Mouse (Mus musculus) small intestine, adult 2 months (tissue): ENCODE measurements at regions not wholly inside any gene's neighbourhood (a gene's known extent, or its start where the extent isn't known, plus 50 kb on each side); places are given as distances from the start of the nearest gene placed in this dataset.

Experiments used
- H3K27ac ChIP-seq: fragments of 200-500 bp; 2 replicates; pipeline ENCODE4 v1.5.1; 2012; ENCODE audit warnings: low read depth, low read length, control low read depth, inconsistent platforms; ENCODE audit not compliant: insufficient read depth
- H3K27me3 ChIP-seq: fragments of 200-500 bp; 2 replicates; pipeline ENCODE4 v1.6.1; 2012; ENCODE audit warnings: mild to moderate bottlenecking, moderate library complexity, low read length, inconsistent platforms; ENCODE audit not compliant: control insufficient read depth, insufficient read depth
- H3K36me3 ChIP-seq: fragments of 200-500 bp; 2 replicates; pipeline ENCODE4 v1.6.1; 2012; ENCODE audit warnings: mild to moderate bottlenecking, low read length, control low read depth, inconsistent platforms; ENCODE audit not compliant: control insufficient read depth, insufficient read depth
- H3K4me1 ChIP-seq: fragments of 200-500 bp; 2 replicates; pipeline ENCODE4 v1.6.1; 2012; ENCODE audit warnings: low read length, inconsistent platforms, mixed read lengths; ENCODE audit not compliant: control insufficient read depth, insufficient read depth, insufficient read length
- H3K4me3 ChIP-seq: fragments of 200-500 bp; 2 replicates; pipeline ENCODE4 v1.5.1; 2012; ENCODE audit warnings: low read depth, mild to moderate bottlenecking, control low read depth, inconsistent platforms, low read length, moderate library complexity
- CTCF ChIP-seq: fragments of 200-500 bp; IDR thresholded peaks from 2 replicates; pipeline ENCODE4 v1.5.1; 2012; ENCODE audit warnings: low read depth, mild to moderate bottlenecking, control low read depth, inconsistent platforms, low read length, moderate library complexity, mixed read lengths; ENCODE audit not compliant: insufficient replicate concordance, insufficient read length; ENCODE audit errors: extremely low read depth
- POLR2A ChIP-seq: fragments of 200-500 bp; IDR thresholded peaks from 2 replicates; pipeline ENCODE4 v1.6.1; 2012; ENCODE audit warnings: low read depth, mild to moderate bottlenecking, control low read depth, inconsistent platforms, low read length, moderate library complexity
- WGBS: fragments of 180-500 bp; shearing (Covaris S2); methylation state at CpG from one replicate; pipeline ENCODE4 v1.1.7; 2018; 5-methylcytosine and 5-hydroxymethylcytosine counted together

- no peaks in the 10 kb centered on the region for H3K36me3 ChIP-seq
- TF ChIP-seq CTCF = no peak
- no peak for TF ChIP-seq POLR2A
- no peaks in the 10 kb centered on the region for H3K27me3 ChIP-seq
- H3K27ac ChIP-seq = no peak overlapping the region
- WGBS = 78% methylated on average over 3 of the region's 3 CpGs
- H3K4me1 ChIP-seq = no peaks in the 10 kb centered on the region
- H3K4me3 ChIP-seq = no peak overlapping the region
Observed at GRCm38 (mm10) chr3:52443856-52444255, 175.7 kb downstream of the Foxo1 start.

DNA sequence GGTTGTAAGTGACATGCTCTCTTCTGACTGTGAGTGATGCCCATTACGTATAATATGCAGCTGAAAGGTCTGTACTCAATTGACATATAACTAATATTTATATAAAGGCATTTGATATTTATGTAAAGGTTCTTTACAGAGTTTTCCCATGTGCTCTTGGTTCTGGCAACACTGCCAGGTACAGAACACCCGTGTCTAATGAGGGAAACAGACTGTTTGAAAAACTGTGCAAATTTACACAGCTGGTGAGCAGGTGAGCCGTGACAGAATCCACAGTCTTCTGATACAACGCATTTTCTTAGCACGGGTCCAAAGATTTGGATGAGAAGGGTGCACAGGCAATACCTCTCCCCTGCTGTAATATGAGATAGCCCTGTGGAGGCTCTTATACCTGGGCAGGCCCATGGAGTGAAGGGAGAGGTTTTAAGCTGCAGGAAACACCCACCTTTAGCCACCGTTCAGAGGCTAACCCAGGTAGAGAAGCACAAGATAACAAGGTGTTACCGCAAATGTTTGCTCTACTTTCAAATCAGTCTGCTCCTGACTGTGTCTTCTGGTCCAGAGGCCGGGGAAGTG is 161.0 kb downstream of the Foxo1 start:
- no peak overlapping the region for H3K4me3 ChIP-seq
- H3K36me3 ChIP-seq = no peaks in the 10 kb centered on the region
- TF ChIP-seq POLR2A (no peak), CTCF (no peak)
- H3K27ac ChIP-seq = no peak overlapping the region
- no peaks in the 10 kb centered on the region for H3K27me3 ChIP-seq
- 40% methylated on average over 8 of the region's 8 CpGs for WGBS
- H3K4me1 ChIP-seq = no peaks in the 10 kb centered on the region

DNA sequence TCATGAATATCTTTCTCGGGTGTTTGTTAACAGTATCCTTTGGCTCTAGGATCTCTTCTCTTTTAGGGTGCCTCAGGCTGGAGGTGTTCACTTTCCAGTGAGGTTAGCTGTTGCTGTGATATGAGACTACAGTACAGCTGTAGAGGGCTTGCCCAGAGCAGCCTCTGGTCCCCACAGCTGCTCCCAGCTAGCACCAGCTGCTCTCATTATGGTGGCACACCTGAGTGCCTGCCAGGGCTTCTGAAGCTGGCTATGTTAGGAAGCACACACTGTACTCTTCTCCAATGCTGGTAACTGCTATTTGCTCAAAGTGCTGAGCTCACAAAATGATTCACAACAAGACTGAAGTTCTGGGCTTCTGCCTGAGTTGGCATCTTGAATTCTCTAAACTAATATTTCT is 154.7 kb downstream of the Foxo1 start:
- no peak overlapping the region for H3K4me3 ChIP-seq
- WGBS = 93% methylated on average over 1 of the region's 1 CpGs
- H3K4me1 ChIP-seq = no peaks in the 10 kb centered on the region
- TF ChIP-seq POLR2A = no peak
- TF ChIP-seq CTCF = no peak
- no peaks in the 10 kb centered on the region for H3K36me3 ChIP-seq
- no peaks in the 10 kb centered on the region for H3K27me3 ChIP-seq
- no peak overlapping the region for H3K27ac ChIP-seq

DNA sequence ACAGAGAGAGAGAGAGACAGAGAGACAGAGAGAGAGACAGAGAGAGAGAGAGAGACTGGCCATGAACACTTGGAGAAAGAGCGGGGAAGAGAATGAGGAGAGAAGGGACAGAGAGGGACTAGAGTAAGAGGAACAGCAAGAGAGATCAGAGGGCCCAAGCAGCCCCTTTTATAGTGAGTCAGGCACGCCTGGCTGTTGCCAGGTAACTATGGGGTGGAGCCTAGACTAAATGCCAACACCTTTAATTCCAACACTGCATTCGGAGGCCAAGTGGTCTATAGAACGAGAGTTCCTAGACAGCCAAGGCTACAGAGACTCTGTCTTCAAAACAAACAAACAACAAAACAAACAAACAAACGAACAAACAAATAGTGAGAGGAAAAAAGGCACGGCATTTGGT is 148.1 kb downstream of the Foxo1 start:
- Histone ChIP-seq H3K27ac (no peak overlapping the region), H3K4me1 (peaks cover 8% of the 10 kb centered on the region; the same call in 1 of the 2 replicates), H3K27me3 (no peaks in the 10 kb centered on the region), H3K36me3 (no peaks in the 10 kb centered on the region), H3K4me3 (no peak overlapping the region)
- TF ChIP-seq CTCF = no peak
- TF ChIP-seq POLR2A = no peak
- 44% methylated on average over 6 of the region's 6 CpGs for WGBS

DNA sequence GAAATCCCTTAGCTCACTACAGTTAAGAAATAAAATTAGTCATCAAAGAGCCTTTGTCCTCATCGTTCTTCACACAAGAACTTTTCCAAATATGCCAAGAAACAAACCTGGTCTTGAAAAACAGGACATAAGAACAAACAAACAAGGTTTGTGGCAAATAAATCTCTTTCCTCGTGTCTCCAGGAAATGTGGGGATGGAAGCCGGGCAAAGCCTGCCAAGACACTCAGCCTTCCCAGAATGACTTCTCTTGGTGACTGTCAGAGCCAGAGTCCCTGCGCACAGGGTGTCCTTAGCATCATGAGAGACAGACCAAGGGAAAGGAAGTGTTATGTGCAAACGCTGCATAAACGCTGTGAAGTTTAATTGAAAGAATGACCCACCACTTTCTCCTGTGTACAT is 147.2 kb downstream of the Foxo1 start:
- Histone ChIP-seq H3K27ac (no peak overlapping the region), H3K27me3 (no peaks in the 10 kb centered on the region), H3K4me3 (no peak overlapping the region), H3K36me3 (no peaks in the 10 kb centered on the region), H3K4me1 (peaks cover 8% of the 10 kb centered on the region; the same call in 1 of the 2 replicates)
- 50% methylated on average over 6 of the region's 6 CpGs for WGBS
- no peak for TF ChIP-seq CTCF
- no peak for TF ChIP-seq POLR2A

DNA sequence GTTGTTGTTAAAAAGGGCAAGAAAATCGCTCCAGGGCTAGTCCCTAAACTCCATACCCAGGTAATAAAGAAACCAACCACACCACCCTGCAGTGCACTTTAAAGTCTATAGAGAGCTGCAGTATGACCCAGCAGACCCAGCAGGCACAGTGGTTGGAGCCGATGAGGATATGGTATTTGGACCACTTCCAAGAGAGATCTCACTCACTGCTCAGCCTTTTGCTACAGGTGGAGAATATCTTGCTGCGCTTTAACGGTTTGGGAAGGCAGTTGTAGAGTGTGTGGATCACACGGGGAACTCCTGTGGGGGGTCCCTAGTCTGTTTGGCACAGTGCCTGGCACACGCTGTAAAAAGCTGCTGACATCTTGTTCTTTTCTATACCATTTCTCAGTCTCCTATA is 145.9 kb downstream of the Foxo1 start:
- peaks cover 8% of the 10 kb centered on the region; the same call in 1 of the 2 replicates for H3K4me1 ChIP-seq
- H3K4me3 ChIP-seq = no peak overlapping the region
- WGBS = 17% methylated on average over 6 of the region's 6 CpGs
- no peaks in the 10 kb centered on the region for H3K36me3 ChIP-seq
- no peak for TF ChIP-seq CTCF
- no peak for TF ChIP-seq POLR2A
- no peaks in the 10 kb centered on the region for H3K27me3 ChIP-seq
- H3K27ac ChIP-seq = no peak overlapping the region

- Histone ChIP-seq H3K4me1 (peaks cover 8% of the 10 kb centered on the region; the same call in 1 of the 2 replicates), H3K27me3 (no peaks in the 10 kb centered on the region), H3K27ac (no peak overlapping the region), H3K4me3 (no peak overlapping the region), H3K36me3 (no peaks in the 10 kb centered on the region)
- TF ChIP-seq CTCF = no peak
- no peak for TF ChIP-seq POLR2A
- 25% methylated on average over 10 of the region's 10 CpGs for WGBS
Observed at GRCm38 (mm10) chr3:52413187-52413746, 145.1 kb downstream of the Foxo1 start.
